Mouse (Mus musculus) megakaryocyte, embryonic 14.5 days (primary cell): Measurements from ENCODE around the gene Cstl1. TPM values are rescaled to one million over a fixed set of nuclear protein-coding genes. Genes with fewer than 3 reads are reported as not detected.
"Not testable (repeated sequence)": the region's sequence is repeated elsewhere in the genome, so short reads cannot be mapped to it uniquely, and the experiment has no call there.

Experiments used
- H3K27me3 ChIP-seq: replicated peaks from 2 replicates; pipeline ENCODE3; 2012; ENCODE audit warnings: inconsistent platforms
- H3K36me3 ChIP-seq: replicated peaks from 2 replicates; pipeline ENCODE3; 2012; ENCODE audit warnings: low read length, inconsistent platforms, mixed read lengths
- H3K4me1 ChIP-seq: 2 replicates; pipeline ENCODE4 v1.6.1; 2012; ENCODE audit warnings: inconsistent platforms
- H3K4me3 ChIP-seq: replicated peaks from 2 replicates; pipeline ENCODE3; 2012; ENCODE audit warnings: moderate library complexity, mild to moderate bottlenecking, inconsistent platforms
- H3K9me3 ChIP-seq: 2 replicates; pipeline ENCODE4 v1.6.1; 2012; ENCODE audit warnings: inconsistent platforms
- FLI1 ChIP-seq: IDR thresholded peaks from 2 replicates; pipeline ENCODE4 v1.6.1; 2012; ENCODE audit warnings: low read length, inconsistent platforms, mixed read lengths
- GATA1 ChIP-seq: IDR thresholded peaks from 3 replicates; pipeline ENCODE4 v1.6.1; 2012; ENCODE audit warnings: mixed read lengths, low read length, inconsistent platforms, borderline replicate concordance
- polyA plus RNA-seq: library from polyadenylated mRNA; stranded (reverse); fragments of >175 nt; gene quantifications from 2 replicates; pipeline ENCODE4 v1.2.3, GENCODE M21; 2012; ENCODE audit warnings: low replicate concordance; ENCODE audit not compliant: insufficient read depth

The Cstl1 gene
- polyA plus RNA-seq, 1 experiment, result not detected

GRCm38 (mm10) chr2:148743846-148744407 is 6.2 kb upstream of the Cstl1 start:
- Histone ChIP-seq H3K27me3 (peaks cover 4% of the 10 kb centered on the region), H3K36me3 (no peaks in the 10 kb centered on the region), H3K9me3 (peaks cover 12% of the 10 kb centered on the region), H3K4me1 (peaks cover 21% of the 10 kb centered on the region), H3K4me3 (no peak overlapping the region)
- no peak for TF ChIP-seq GATA1
- TF ChIP-seq FLI1, result no peak

GRCm38 (mm10) chr2:148751893-148752813 is 2.0 kb downstream of the Cstl1 start:
- peaks cover 9% of the 10 kb centered on the region for H3K27me3 ChIP-seq
- TF ChIP-seq FLI1 (no peak), GATA1 (no peak)
- no peaks in the 10 kb centered on the region for H3K9me3 ChIP-seq
- peaks cover 36% of the 10 kb centered on the region for H3K4me1 ChIP-seq
- H3K4me3 ChIP-seq, result peak overlapping the region; percentile 89
- no peaks in the 10 kb centered on the region for H3K36me3 ChIP-seq

GRCm38 (mm10) chr2:148754310-148754846 is 4.2 kb downstream of the Cstl1 start:
- Histone ChIP-seq H3K4me1 (peaks cover 28% of the 10 kb centered on the region), H3K4me3 (peak overlapping the region; percentile 7), H3K9me3 (no peaks in the 10 kb centered on the region), H3K36me3 (no peaks in the 10 kb centered on the region), H3K27me3 (peaks cover 9% of the 10 kb centered on the region)
- no peak for TF ChIP-seq FLI1
- no peak for TF ChIP-seq GATA1

- Histone ChIP-seq H3K4me3 (no peak overlapping the region), H3K36me3 (no peaks in the 10 kb centered on the region), H3K4me1 (no peaks in the 10 kb centered on the region), H3K9me3 (no peaks in the 10 kb centered on the region), H3K27me3 (no peaks in the 10 kb centered on the region)
- TF ChIP-seq GATA1, result no peak
- TF ChIP-seq FLI1, result no peak
These were observed 13.7 kb downstream of the Cstl1 start for GRCm38 (mm10) chr2:148763648-148764388.

GRCm38 (mm10) chr2:148771397-148771796 is 21.2 kb downstream of the Cstl1 start, which contains the start of gene Cst11:
Gene Cst11, minus strand, starts transcription at chr2:148771497.
- H3K4me3 ChIP-seq, H3K36me3 ChIP-seq, H3K27me3 ChIP-seq, H3K9me3 ChIP-seq, H3K4me1 ChIP-seq: not testable (repeated sequence)

- Histone ChIP-seq H3K9me3 (no peaks in the 10 kb centered on the region), H3K4me1 (peaks cover 1% of the 10 kb centered on the region; the same call in 1 of the 2 replicates), H3K4me3 (no peak within 1 kb of the TSS), H3K27me3 (no peaks in the 10 kb centered on the region), H3K36me3 (no peaks in the 10 kb centered on the region)
- TF ChIP-seq GATA1, result no peak
- TF ChIP-seq FLI1, result no peak
These were observed 31.6 kb downstream of the Cstl1 start, which contains the start of gene 8030411F24Rik for GRCm38 (mm10) chr2:148781709-148782108. Gene 8030411F24Rik, plus strand, starts transcription at chr2:148782009.

- no peak for TF ChIP-seq GATA1
- no peak for TF ChIP-seq FLI1
- Histone ChIP-seq H3K36me3 (no peaks in the 10 kb centered on the region), H3K27me3 (no peaks in the 10 kb centered on the region), H3K4me1 (no peaks in the 10 kb centered on the region), H3K4me3 (no peak within 1 kb of the TSS), H3K9me3 (peaks cover 15% of the 10 kb centered on the region; the same call in 1 of the 2 replicates)
These were observed 39.0 kb downstream of the Cstl1 start, which contains the start of gene Cst12 for GRCm38 (mm10) chr2:148789142-148789541. Gene Cst12, plus strand, starts transcription at chr2:148789361.

- TF ChIP-seq FLI1 (no peak), GATA1 (no peak)
- H3K36me3 ChIP-seq, result no peaks in the 10 kb centered on the region
- no peak within 1 kb of the TSS for H3K4me3 ChIP-seq
- no peaks in the 10 kb centered on the region for H3K9me3 ChIP-seq
- no peaks in the 10 kb centered on the region for H3K4me1 ChIP-seq
- no peaks in the 10 kb centered on the region for H3K27me3 ChIP-seq
These were observed 48.3 kb downstream of the Cstl1 start, which contains the start of gene Cst8 for GRCm38 (mm10) chr2:148798485-148798884. Gene Cst8, plus strand, starts transcription at chr2:148798785.

- no peaks in the 10 kb centered on the region for H3K4me1 ChIP-seq
- H3K9me3 ChIP-seq, result no peaks in the 10 kb centered on the region
- no peaks in the 10 kb centered on the region for H3K27me3 ChIP-seq
- no peak overlapping the region for H3K4me3 ChIP-seq
- TF ChIP-seq FLI1, result no peak
- TF ChIP-seq GATA1, result no peak
- no peaks in the 10 kb centered on the region for H3K36me3 ChIP-seq
These were observed 51.3 kb downstream of the Cstl1 start for GRCm38 (mm10) chr2:148801491-148801921.

Other genes with a start within 250 kb of the Cstl1 start
- gene Nxt1, start 77.8 kb upstream of the Cstl1 start, polyA plus RNA-seq, result 2.6 and 25.6 TPM in 2 replicates
- 5.2 and 17.8 TPM in 2 replicates for gene Gzf1, start 69.3 kb upstream of the Cstl1 start, polyA plus RNA-seq
- not detected in 2 replicates for gene Napb, start 17.9 kb upstream of the Cstl1 start, polyA plus RNA-seq
- gene Cst11, start 21.1 kb downstream of the Cstl1 start, polyA plus RNA-seq, result not detected in 2 replicates
- gene 8030411F24Rik, start 31.7 kb downstream of the Cstl1 start, polyA plus RNA-seq, result not detected in 2 replicates
- not detected in 2 replicates for gene Cst12, start 39.0 kb downstream of the Cstl1 start, polyA plus RNA-seq
- not detected in 2 replicates for gene Cst8, start 48.4 kb downstream of the Cstl1 start, polyA plus RNA-seq
- gene Cst13, start 69.7 kb downstream of the Cstl1 start, polyA plus RNA-seq, result not detected in 2 replicates
- gene Cst9, start 84.8 kb downstream of the Cstl1 start, polyA plus RNA-seq, result not detected in 2 replicates
- gene 9230104L09Rik, start 114.7 kb downstream of the Cstl1 start, polyA plus RNA-seq, result not detected in 2 replicates
- gene Cst3, start 125.3 kb downstream of the Cstl1 start, polyA plus RNA-seq, result 199 and 636 TPM in 2 replicates